Mouse (Mus musculus) layer of hippocampus, adult 9-10 months (tissue): Measurements from ENCODE around the gene Cacna1f.
A peak's percentile ranks its signal among the peaks of the same experiment; 100 is the strongest.

Experiments
- DNase-seq: peaks from one replicate; pipeline ENCODE4 v3.0.0; 2022; ENCODE audit warnings: low spot score

The Cacna1f gene

DNA sequence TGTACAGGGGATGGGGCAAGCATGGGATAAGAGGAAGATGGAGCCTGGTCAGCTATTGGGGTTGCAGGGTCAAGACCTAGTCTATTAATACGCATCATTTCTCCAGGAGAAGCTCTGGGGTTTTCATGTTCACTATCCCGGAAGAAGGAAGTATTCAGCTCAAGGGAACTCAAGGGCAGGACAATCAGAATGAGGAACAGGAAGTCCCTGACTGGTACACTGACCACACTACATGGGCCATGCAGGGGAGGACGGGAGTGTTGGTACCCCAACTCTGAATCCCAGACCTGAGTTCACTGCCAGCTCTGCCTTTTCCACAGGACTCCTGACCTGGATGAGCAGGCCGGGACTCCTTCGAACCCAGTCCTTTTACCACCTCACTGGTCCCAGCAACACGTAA is 25.7 kb downstream of the Cacna1f start:
- DNase-seq, result no peak

DNA sequence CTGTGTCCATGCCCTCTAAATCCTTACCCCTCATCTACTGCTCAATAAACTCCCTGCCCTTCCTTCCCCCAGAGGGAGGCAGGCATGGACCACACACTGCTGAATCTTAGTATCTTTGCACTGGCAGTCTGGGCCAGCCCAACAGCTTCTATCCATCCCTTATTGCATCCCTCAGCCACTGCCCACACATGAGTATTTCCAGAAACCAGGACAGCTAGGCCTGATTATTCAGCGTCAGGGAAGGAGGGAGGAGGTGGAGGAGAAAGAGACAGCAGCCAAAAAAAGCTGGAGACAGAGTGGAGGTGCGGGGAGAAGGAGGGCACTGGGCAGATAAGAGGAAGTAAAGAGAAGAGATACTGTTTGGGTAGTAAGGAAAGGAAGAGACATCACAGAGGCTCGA is 28.2 kb downstream of the Cacna1f start:
- no peak for DNase-seq

DNA sequence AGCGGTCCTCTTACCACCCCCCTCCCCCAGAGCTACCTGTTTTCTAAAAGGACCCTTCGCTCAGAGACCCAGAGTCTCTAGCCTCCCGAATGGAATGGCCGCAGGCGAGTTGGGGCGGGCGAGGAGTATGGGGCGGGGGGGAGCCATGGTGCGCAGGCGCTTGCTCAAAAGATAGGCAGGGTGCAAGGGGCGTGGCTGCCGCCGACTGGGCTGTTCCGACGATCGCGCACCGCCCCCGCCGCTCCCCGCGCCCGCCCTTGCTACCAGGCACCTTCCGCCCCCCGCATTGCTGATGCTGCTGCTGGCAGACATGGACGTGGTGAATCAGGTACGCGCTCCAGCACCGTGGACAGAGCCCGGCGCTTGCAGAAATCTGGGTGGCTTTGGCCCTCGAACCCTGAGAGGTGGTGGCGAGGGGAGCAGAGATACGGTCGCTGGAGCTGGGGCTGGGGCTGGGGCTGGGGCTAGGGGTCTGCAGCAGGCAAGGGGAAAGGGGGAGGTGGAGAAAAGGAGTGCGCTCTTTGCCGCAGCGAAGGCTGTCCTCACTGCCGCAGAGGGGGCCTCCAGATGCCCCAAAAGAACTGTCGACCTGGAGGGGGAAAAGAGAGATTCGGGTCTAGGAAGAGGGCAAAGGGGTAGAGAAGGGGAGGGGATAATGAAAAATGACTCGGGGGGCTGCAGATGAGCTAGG is 31.7 kb downstream of the Cacna1f start, which contains the start of gene Syp:
TSS of gene Syp (plus strand) at position 71 of the 691 bp plus-strand sequence.
- DNase-seq, result peak; percentile 51

DNA sequence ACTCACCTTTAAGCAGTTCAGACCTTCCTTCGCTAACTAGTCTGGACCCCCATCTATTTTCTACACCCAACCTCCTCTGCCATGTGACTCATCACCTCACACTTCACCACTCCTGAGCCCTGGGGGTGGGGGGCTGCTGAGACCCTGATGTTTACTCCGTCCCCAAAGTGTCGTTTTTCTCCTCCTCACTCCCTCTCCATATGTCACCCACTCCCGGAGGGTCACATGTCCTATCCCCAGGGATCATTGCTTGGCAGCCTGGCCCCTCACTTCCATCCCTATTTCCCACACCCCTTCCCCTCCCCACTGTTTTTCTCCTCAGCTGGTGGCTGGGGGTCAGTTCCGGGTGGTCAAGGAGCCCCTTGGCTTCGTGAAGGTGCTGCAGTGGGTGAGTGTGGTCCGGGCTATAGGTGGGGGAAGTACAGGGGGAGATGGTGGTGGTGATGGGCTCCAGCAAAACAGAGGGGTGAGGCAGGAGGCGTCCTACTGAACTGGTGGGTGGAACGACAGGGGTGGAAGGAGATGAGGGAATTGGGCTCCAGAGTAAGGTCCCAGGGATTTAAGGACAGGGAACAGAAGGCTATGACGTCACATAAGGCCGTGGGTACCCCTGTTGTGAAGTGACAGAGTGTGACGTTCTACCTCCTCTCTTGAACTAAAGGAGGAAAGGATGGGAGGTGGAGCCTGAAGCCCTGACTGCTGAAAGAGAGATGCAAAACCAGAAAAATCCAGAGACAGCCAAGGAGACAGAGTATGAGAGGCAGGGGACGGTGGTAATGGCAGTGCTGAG is 32.8 kb downstream of the Cacna1f start:
- DNase-seq, result no peak

DNA sequence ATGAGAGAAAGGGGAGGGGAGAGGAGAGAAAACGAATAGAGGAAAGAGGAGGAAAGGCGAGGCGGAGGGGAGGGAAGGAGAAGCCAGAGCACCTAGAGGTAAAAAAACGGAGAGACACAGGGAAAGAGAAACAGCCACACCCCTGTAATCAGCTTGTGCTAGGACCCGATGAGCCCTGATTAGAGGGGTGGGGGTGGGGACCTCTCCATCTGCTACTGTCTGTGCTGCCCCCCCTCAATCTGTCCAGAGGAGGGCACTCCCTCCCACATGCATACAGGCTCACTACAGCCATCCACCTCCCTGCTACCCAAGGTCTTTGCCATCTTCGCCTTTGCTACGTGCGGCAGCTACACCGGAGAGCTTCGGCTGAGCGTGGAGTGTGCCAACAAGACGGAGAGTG is 33.9 kb downstream of the Cacna1f start:
- no peak for DNase-seq

DNA sequence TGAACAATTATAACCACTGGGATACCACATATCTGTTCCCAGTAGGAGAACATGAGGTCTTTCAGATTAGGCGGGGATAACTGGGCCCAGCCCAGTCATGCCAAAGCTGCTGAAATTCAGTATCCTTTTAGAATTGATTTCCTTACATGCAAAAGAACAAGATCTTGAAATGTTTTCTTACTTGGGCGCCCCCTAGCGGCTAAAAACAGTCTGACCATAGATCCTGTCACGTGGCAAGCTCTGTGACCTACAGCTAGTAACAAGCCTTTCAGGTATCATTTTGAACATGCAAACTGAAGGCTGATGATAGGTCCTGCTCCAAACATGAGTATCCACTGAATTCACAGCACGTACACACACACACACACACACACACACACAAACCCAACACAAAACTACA is 38.5 kb downstream of the Cacna1f start:
- DNase-seq, result peak; percentile 69

DNA sequence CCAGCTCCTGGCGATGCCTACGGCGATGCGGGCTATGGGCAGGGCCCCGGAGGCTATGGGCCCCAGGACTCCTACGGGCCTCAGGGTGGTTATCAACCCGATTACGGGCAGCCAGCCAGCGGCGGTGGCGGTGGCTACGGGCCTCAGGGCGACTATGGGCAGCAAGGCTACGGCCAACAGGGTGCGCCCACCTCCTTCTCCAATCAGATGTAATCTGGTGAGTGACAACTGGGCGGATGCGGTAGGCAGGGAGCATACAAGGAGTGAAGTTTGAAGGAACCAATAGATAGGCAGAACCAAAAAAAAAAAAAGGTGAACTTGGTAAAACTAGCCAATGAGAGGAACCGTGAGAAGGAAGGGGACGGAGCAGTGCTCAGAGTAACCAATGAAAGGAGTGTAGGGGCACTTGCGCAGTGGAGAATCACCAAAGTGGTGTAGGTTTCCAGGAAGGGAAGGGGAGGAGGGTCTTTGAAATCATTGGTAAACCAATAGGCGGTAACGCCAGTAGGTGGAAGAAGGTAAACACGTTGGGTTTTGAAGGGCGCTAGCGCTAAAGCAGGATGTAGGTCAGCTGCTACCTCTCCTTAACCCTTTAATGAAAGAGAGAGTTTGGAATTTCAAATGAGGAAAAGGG is 41.9 kb downstream of the Cacna1f start:
- DNase-seq, result peak; percentile 37

DNA sequence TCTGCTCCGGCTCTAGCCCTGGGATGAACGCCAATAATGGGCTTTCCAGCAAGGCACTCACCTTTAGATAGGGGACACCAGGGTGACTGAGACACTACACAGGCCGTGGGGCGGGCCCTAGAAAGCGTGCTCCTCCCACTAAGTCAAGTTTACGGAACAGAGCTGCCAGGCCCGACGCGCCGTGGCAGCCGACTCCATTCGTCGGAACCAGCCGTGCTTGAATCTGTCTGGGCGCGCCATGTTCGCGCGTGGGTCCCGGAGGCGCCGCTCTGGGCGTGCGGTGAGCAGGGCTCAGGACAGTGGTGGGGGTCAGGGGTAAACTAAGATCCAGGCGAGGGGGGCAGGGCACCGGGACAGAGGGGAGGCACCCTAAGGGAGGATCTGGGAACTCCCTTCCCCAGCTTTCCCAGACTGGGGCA is 50.3 kb downstream of the Cacna1f start, which contains the start of gene Prickle3:
TSS of gene Prickle3 (plus strand) at position 40 of the 419 bp plus-strand sequence.
- DNase-seq, result no peak

DNA sequence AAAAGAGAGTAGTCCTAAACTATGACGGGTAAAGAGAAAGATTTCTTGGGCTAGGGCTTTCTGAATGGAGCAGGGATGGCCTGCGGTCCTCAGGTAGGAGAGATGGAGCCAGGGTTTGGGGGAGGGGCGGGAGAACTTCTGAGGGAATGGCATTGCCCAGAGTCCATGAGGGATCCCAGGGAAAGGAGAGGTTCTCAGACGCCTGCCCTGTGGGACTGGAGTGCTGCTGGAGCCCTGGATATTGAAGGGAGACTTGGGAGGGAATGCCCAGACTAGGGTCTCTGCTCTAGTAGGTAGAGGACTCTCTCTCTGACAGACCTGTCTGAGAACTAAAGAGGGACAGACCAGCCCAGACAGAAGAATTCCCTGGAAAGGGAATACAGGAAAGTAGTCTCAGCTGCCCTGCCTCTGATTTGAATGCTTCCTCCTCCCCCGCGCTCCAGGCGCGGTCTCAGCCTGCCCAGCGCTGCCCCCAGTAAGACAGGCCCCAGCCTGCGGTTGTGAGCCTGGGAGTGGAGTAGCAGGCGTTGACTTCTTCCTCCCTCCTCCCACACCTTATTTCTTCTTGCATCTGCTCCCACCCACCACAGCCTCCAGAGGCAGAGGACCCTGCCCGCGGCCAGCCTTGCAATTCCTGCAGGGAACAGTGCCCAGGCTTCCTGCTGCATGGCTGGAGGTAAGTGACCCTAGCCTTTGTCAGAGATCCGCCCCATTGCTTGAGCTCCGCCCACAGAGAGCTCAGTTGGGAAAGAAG is 51.3 kb downstream of the Cacna1f start:
- no peak for DNase-seq

DNA sequence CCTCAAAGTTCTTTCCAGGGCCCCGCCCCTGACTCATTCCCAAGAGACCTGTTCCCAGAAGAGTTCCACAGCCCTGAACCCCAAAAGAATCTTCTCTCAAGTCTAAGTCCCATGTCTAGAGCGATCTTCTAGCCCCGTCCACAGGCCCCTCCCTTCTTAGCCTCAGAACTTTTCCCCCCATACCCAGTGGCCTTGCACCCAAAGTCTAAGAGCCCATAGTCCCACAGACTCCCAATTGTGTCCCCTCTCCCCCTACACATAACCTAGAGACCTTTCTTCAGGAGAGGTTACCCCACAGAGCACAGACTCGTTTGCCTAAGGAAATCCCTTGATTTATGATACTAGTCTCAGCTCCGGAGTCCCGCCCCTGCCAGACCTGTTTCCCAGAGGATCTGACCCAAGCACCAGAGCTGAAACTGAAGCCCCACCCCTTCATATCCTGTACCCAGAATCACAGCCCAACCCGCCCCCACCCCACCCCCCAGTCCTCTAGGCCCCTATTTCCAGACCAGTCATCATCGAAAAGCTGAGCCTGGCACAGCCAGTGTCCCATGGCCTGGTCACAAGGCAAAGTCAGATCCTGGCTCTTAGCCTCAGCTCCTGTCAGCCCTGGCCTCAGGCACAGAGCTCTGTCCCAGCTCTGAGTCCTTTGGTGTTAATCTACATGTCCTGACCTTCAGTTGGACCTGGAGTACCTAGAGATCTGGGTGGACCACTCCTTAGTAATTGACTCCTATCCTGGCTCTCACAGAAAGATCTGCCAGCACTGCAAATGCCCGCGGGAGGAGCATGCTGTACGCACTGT is 52.1 kb downstream of the Cacna1f start:
- no peak for DNase-seq

DNA sequence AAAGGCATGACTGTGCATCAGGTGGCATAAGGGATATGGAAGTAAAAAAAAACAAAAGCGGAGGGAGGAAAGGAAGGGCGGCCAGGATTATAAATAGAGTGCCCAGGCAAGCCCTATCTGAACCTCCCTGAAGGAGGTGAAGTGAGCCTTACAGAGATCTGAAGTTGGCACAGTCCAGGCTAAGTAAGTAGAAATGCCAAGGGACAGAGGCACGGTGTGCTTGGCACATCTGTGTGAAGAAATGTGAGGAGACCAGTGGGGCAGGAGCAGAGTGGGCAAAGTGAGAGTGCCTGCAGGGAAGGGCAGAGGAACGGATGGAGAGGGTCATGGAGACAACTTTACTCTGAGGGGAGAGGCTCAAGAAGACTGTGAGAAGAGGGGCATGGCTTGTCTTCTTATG is 54.2 kb downstream of the Cacna1f start:
- no peak for DNase-seq

DNA sequence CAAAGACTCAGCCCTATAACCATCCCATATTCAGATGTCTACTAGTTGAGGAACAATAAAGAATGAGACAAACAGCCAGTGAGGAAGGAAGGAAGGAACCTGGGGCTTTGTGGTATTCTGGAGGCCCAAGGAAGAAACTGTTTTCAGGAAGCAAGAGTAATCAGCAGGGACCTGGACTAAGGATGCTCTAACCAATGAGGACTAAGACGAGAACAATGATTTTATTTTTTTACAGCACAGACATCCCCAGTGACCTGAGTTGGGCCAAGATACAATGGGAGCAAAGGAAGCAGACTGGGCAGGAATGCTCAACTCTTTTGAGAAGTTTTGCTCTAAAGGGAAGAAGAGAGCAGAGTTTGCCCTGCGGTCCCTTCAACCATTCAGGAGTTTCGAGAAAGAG is 56.1 kb downstream of the Cacna1f start:
- no peak for DNase-seq

DNA sequence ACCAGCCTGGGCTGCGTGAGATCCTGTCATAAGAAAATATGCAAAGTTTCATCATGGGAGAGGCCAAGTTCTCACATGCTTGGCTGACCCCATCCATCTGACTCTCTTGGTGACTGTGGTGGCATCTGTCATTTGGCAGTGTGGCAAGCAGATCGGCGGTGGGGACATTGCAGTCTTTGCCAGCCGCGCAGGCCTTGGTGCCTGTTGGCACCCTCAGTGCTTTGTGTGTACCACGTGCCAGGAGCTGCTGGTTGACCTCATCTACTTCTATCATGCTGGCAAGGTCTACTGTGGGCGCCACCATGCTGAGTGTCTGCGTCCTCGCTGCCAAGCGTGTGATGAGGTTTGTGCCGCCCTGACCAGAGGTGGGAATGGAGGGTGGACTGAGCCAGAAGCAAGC is 57.9 kb downstream of the Cacna1f start:
- DNase-seq, result no peak

DNA sequence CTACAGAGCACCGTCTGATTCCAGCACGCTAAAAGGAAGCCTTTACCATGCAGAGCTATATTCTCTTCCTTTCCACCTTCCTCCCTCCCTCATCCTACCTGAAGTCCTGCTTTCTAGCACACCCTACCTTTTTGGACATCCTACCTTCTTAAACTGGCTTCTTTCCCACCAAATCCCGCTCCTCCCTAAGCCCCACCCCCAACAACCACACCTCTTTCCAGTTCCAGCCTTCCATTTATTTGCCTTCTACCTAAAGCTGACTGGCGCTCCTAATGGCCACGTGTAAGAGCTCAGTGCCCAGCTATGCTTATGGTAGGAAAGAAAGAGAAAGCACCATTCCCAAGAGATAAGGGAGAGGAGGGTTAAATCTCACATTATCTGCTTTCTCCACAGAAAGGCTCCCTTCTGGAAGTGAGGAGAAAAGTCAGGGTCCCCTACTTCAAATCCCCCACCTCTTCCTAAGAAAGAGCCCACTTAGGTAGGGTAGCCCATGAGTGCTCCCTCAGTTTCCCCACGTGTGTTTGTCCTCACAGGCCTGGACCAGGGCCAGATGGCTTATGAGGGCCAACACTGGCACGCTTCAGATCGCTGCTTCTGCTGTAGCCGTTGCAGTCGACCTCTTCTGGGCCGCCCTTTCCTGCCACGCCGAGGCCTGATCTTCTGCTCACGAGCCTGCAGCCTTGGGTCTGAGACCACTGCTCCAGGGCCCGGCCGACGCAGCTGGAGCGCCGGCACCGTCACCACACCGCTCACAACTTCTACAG is 59.0 kb downstream of the Cacna1f start:
- DNase-seq, result no peak

DNA sequence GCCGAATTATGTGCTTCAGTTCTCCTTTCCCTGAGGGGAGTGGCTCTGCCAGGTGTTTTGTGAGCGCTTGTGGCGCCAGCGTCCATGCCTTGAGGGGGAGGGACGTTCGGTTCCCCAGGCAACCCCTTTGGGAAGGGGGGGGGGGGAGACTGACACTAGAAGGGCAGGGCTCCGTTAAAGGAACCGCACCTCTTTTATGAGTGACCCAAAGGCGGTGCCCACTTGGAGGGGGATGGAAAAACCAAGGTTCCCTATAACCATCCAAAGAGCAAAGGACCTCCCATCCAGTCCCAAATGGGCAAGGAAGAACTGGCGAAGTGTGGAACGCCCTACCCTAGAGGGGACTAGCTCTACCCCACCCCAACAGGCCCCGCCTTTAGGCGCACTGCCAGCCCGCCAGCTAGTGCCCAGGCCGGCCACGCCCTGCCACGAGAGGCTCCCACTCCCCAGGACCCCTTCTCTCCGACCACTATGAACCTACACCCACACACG is 63.6 kb downstream of the Cacna1f start:
- DNase-seq, result no peak

DNA sequence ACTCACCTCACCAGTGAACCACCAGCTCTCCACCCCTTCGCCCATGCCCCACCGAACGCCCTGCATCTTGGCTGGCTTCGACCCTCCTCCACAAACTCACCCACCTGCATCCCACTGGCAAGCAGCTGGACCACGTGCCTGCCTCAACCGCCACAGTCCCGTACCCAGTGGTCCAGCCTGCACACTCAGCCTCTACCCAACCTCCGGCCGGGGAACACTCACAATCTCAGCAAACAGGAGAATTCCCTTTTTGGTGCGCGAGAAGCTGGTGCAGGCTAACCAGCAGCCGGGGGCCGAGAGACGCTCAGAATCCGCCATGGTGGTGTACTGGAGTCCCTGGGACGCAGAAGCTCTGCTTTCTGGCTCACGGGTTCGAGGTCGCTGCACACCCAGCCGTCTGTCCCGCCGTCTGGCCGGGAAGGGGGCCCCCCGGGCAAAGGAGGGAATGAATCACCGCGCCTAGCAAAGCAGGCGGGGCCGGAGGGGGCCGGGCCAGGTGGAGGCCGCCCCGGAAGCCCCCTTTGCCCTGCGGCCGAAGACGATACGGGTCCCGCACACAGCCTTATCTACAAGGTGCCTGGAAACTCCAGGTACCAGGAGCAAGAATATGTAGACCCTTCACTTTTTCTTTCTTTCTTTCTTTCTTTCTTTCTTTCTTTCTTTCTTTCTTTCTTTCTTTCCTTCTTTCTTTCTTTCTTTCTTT is 64.2 kb downstream of the Cacna1f start, which contains the start of gene Plp2:
TSS of gene Plp2 (minus strand) at position 470 of the 703 bp plus-strand sequence.
- no peak for DNase-seq

DNA sequence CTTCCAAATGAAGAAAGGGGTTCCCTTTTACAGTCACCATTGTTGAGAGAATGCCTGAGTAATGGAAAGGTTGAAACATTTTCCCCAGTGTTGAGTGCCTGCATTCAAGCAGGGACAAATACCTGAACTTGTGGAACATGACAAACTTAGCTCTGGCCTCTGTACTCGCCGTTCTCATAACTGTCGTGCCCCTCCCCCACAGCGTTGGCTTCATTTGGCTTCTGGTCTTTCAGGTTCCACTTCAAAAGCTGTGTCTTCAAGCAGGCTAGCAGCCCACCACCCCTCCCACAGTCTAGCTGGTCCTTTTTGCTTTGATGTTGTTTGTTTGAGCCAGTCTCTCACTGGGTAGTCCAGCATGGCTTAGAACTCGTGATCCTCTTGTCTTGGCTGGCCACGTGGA is 65.9 kb downstream of the Cacna1f start:
- no peak for DNase-seq

DNA sequence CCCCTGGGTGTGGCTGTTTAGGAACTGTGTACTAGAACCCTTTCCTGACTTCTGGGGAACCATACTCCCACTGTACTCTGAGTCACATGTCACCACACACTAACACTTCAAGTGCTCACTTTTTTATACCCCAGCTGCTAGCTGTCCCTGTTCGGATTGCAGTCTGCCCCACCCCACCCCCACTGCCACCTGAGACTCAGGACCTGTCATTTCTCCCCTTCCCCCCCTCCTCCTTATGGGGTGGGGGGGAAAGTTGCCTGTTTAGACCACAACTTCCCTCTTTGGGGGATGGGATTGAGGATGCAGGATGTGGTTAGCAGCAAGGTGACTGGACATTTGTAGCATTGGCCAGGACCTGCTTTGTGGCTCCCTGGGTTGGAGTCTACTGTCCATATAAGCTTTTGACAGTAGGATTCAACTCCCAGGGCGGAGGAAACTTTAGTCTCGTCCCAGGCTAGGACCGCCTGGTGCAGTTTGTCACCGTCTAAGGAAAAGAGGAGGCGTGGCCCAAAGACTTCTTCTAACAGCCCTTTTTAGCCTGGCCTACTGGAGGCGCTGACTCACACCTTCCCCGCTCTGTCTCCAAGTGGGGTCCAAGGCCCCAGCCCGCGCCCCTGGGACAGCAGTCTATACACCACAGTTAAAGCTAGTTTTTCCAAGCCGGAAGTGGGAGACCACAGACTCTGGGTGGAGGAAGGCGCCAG is 66.8 kb downstream of the Cacna1f start:
- no peak for DNase-seq
